Mouse (Mus musculus) neural tube, embryonic 11.5 days (tissue): ENCODE results near the gene Gcn1l1. TPM values are rescaled to one million over a fixed set of nuclear protein-coding genes. Genes with fewer than 3 reads are reported as not detected.

Source experiments
- ATAC-seq: fragments of 200-750 bp; cut with Nextera tagmentation; 2 replicates; pipeline ENCODE4 v1.8.0; 2017; ENCODE audit warnings: moderate number of reproducible peaks, mild to moderate bottlenecking, moderate TSS enrichment, moderate library complexity; ENCODE audit not compliant: insufficient read depth, low FRiP score, low TSS enrichment
- DNase-seq: peaks from one replicate; pipeline ENCODE4 v3.0.0-alpha.2; 2015; ENCODE audit warnings: low spot score
- H3K27ac ChIP-seq: fragments of 300-500 bp; sonication (generic); 2 replicates; pipeline ENCODE4 v1.5.1; 2014; ENCODE audit warnings: low read depth, mild to moderate bottlenecking, low read length
- H3K27me3 ChIP-seq: fragments of 300-500 bp; sonication (generic); 2 replicates; pipeline ENCODE4 v1.6.1; 2014; ENCODE audit warnings: mild to moderate bottlenecking, low read length, mixed read lengths; ENCODE audit not compliant: control insufficient read depth, insufficient read depth
- H3K36me3 ChIP-seq: fragments of 300-500 bp; sonication (generic); 2 replicates; pipeline ENCODE4 v1.6.1; 2014; ENCODE audit warnings: mild to moderate bottlenecking, low read length, moderate library complexity, mixed read lengths; ENCODE audit not compliant: control insufficient read depth, insufficient read depth
- H3K4me1 ChIP-seq: fragments of 300-500 bp; sonication (generic); 2 replicates; pipeline ENCODE4 v1.6.1; 2014; ENCODE audit warnings: low read length, mixed read lengths; ENCODE audit not compliant: control insufficient read depth, insufficient read depth
- H3K4me2 ChIP-seq: fragments of 300-500 bp; sonication (generic); 2 replicates; pipeline ENCODE4 v1.6.1; 2014; ENCODE audit warnings: low read depth, mild to moderate bottlenecking, moderate library complexity
- H3K4me3 ChIP-seq: fragments of 300-500 bp; sonication (generic); 2 replicates; pipeline ENCODE4 v1.5.1; 2014; ENCODE audit warnings: low read depth, low read length
- H3K9ac ChIP-seq: fragments of 300-500 bp; sonication (generic); 2 replicates; pipeline ENCODE4 v1.6.1; 2014; ENCODE audit warnings: mild to moderate bottlenecking, low read length
- H3K9me3 ChIP-seq: fragments of 300-500 bp; sonication (generic); 2 replicates; pipeline ENCODE4 v1.6.1; 2016; ENCODE audit warnings: low read length; ENCODE audit not compliant: control insufficient read depth
- WGBS: fragments of 180-500 bp; shearing (Covaris S2); extraction: QIAGEN DNeasy Blood & Tissue Kit; methylation state at CpG from one replicate; pipeline ENCODE4 v1.1.7; 2014; 5-methylcytosine and 5-hydroxymethylcytosine counted together
- polyA plus RNA-seq: library from polyadenylated mRNA; unstranded; fragments of >200 nt; fragmentation: Nextera tagmentation; extraction: Ambion mirVana; gene quantifications from 2 replicates; pipeline ENCODE4 v1.2.1, GENCODE M21; 2014

The Gcn1l1 gene
- polyA plus RNA-seq, 1 experiment from 2014 or later, result 38.6 TPM

DNA sequence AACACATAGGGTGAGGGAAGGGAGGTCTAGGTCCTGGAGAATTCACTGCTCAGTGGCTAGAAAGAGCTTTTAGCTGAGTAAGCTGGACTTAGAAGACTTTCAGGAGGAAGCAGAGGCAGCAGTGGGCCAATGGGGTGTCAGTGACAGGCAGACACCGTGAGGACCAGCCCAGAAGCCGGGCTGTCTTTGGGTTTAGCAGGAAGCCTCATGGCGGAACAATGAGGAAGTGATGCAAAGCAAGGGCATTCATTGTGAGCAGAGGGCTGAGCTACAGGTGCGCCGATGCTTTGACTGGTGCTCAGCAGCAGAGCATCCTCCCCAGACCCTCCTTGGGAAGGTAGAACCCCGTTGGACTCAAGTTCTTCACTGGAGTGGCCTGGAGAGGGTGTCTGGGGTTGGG, 70.5 kb downstream of the Gcn1l1 start:
- Histone ChIP-seq H3K36me3 (peaks cover 5% of the 10 kb centered on the region), H3K27ac (no peak overlapping the region), H3K4me1 (peaks cover 13% of the 10 kb centered on the region), H3K4me2 (no peak overlapping the region), H3K9ac (no peak overlapping the region), H3K9me3 (no peaks in the 10 kb centered on the region), H3K4me3 (no peak overlapping the region), H3K27me3 (no peaks in the 10 kb centered on the region)
- no peak for ATAC-seq
- WGBS, result 86% methylated on average over 6 of the region's 6 CpGs
- DNase-seq, result no peak

GRCm38 (mm10) chr5:115644192-115644591, 79.1 kb downstream of the Gcn1l1 start:
- Histone ChIP-seq H3K27ac (no peak overlapping the region), H3K27me3 (no peaks in the 10 kb centered on the region), H3K4me1 (no peaks in the 10 kb centered on the region), H3K36me3 (peaks cover 22% of the 10 kb centered on the region), H3K4me3 (no peak overlapping the region), H3K9me3 (no peaks in the 10 kb centered on the region), H3K4me2 (no peak overlapping the region), H3K9ac (no peak overlapping the region)
- ATAC-seq (no peak), DNase-seq (no peak)
- 91% methylated on average over 9 of the region's 9 CpGs for WGBS

DNA sequence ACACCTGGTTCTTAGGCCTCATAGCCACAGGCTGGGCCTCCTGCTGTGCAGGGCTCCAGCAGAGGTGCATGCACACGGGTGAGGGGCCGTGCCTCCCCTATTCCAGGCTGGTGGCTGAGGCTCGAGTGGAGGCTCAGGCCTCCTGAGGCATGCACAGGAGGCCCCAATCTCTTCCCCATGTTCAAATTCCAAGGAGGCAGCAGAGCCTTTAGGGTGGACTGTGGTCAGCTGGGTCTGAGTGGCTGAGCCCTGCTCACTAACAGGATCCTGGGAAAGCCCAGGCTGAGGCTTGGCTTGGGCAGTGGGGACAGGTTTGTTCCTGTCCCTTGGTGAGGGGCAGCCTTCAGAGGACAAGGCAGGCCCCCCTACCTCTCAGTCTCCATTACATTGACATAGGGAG, 83.8 kb downstream of the Gcn1l1 start:
- peaks cover 11% of the 10 kb centered on the region for H3K36me3 ChIP-seq
- 72% methylated on average over 3 of the region's 3 CpGs for WGBS
- no peak overlapping the region for H3K9ac ChIP-seq
- H3K4me3 ChIP-seq, result no peak overlapping the region
- no peak overlapping the region for H3K4me2 ChIP-seq
- H3K9me3 ChIP-seq, result no peaks in the 10 kb centered on the region
- no peaks in the 10 kb centered on the region for H3K27me3 ChIP-seq
- no peak overlapping the region for H3K27ac ChIP-seq
- DNase-seq (no peak), ATAC-seq (no peak)
- H3K4me1 ChIP-seq, result peaks cover 5% of the 10 kb centered on the region; the same call in 1 of the 2 replicates

DNA sequence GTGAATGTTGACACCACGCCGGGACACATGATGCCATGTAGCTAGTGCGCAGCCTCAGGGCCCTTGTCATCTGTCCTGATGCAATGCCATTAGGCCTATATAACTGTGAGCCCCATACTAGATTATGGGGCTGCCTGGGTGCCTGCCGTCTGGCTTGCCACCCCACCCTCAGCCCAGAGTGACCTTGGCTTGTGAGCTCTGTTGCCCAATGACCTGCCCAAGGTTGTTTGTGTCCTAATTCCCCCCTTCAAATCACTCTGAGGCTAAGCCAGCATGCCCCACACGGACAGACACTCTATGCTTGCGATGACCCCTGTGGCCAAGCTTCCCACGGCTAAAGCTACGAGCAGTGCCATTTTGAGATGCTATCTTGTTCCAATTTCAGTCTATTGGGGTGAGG, 84.6 kb downstream of the Gcn1l1 start:
- ATAC-seq, result no peak
- no peak overlapping the region for H3K9ac ChIP-seq
- no peak for DNase-seq
- WGBS, result 90% methylated on average over 8 of the region's 8 CpGs
- no peaks in the 10 kb centered on the region for H3K9me3 ChIP-seq
- H3K27ac ChIP-seq, result no peak overlapping the region
- no peak overlapping the region for H3K4me2 ChIP-seq
- peaks cover 6% of the 10 kb centered on the region; the same call in 1 of the 2 replicates for H3K36me3 ChIP-seq
- H3K4me1 ChIP-seq, result peaks cover 5% of the 10 kb centered on the region; the same call in 1 of the 2 replicates
- no peak overlapping the region for H3K4me3 ChIP-seq
- H3K27me3 ChIP-seq, result no peaks in the 10 kb centered on the region

DNA sequence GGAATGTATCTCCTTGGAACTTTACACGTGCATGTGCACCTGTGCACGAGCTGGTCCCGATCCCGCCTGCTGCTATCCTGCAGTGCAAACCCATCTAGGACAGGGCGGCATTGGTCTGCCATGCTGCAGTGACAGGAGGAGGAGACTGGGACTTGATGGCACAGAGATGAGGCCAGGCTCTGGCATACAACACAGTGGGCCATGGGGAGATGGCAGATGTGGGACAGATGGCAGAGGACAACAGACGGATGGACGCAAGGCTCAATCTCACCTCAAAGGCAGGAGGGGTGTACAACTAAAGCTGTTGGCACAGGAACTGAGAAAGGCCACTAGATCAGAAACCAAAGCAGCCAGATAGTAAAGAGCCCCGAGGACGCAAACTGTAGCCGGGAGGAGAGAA, 85.8 kb downstream of the Gcn1l1 start:
- WGBS, result 89% methylated on average over 10 of the region's 10 CpGs
- Histone ChIP-seq H3K4me1 (peaks cover 5% of the 10 kb centered on the region; the same call in 1 of the 2 replicates), H3K27me3 (no peaks in the 10 kb centered on the region), H3K27ac (no peak overlapping the region), H3K4me3 (no peak overlapping the region), H3K36me3 (peaks cover 2% of the 10 kb centered on the region; the same call in 1 of the 2 replicates), H3K9me3 (no peaks in the 10 kb centered on the region), H3K4me2 (no peak overlapping the region), H3K9ac (no peak overlapping the region)
- no peak for DNase-seq
- ATAC-seq, result no peak

DNA sequence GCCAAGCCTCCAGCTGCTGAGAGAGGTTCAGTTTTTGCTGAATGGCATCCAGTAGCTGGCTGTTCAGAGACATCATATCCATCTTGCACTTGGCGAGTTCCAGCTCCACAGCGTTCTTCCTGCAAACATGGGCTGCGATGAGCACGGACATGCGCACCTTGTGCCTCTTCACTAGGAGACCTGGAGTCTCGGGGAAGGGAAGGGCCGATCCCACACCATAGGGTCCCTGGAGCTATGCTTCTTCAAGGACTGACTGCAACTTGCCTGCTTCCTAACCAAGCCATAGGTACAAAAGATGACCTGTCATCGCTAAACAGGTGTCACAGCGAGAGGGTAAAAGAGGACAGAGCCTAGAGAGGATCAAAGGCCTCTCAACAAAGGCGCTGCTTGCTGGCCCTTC, 86.8 kb downstream of the Gcn1l1 start:
- Histone ChIP-seq H3K4me1 (peaks cover 5% of the 10 kb centered on the region; the same call in 1 of the 2 replicates), H3K9me3 (no peaks in the 10 kb centered on the region), H3K27me3 (no peaks in the 10 kb centered on the region), H3K27ac (no peak overlapping the region), H3K4me2 (no peak overlapping the region), H3K9ac (no peak overlapping the region; the same call in 1 of the 2 replicates), H3K36me3 (no peaks in the 10 kb centered on the region; the same call in 1 of the 2 replicates), H3K4me3 (no peak overlapping the region)
- WGBS, result 92% methylated on average over 10 of the region's 10 CpGs
- DNase-seq, result no peak
- no peak for ATAC-seq

- WGBS, result 5% methylated on average over 35 of the region's 35 CpGs
- peak; percentile 99 for DNase-seq
- 0 out of 2 replicates have a peak overlapping the region, but pooled peaks have one; percentile 39 for H3K27ac ChIP-seq
Measured at GRCm38 (mm10) chr5:115652681-115653575, 87.9 kb downstream of the Gcn1l1 start.

DNA sequence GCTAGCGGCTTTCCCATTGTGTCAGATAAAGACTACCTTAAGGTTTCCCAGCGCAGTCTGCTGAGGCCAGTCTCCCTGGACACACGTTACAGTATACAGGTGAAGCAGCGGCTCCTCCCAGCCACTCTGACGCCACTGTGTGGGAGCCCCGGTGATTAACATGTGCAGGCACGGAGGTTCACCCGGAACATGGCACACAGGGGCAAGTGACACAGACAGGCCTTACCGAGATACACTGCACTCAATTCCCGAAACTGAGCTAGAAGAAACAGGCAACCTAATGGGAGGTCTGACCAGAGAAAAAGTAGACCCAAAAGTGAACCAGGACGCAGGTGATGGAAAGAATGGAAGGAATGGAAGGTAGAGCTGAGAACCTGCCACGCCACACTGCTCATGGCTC, 88.7 kb downstream of the Gcn1l1 start:
- Histone ChIP-seq H3K36me3 (no peaks in the 10 kb centered on the region; the same call in 1 of the 2 replicates), H3K4me2 (no peak overlapping the region), H3K9ac (no peak overlapping the region), H3K27ac (no peak overlapping the region), H3K27me3 (no peaks in the 10 kb centered on the region), H3K9me3 (no peaks in the 10 kb centered on the region), H3K4me1 (peaks cover 5% of the 10 kb centered on the region; the same call in 1 of the 2 replicates), H3K4me3 (no peak overlapping the region)
- ATAC-seq, result no peak
- DNase-seq, result no peak
- 89% methylated on average over 12 of the region's 12 CpGs for WGBS

More at GRCm38 (mm10) chr5:115652681-115653575, 87.9 kb downstream of the Gcn1l1 start:
- no peaks in the 10 kb centered on the region for H3K9me3 ChIP-seq
- no peaks in the 10 kb centered on the region; the same call in 1 of the 2 replicates for H3K36me3 ChIP-seq
- peak overlapping the region; percentile 49 for H3K9ac ChIP-seq
- H3K27me3 ChIP-seq, result no peaks in the 10 kb centered on the region
- peak overlapping the region; percentile 60 for H3K4me2 ChIP-seq
- peak overlapping the region; percentile 34 for H3K4me3 ChIP-seq
- peak; percentile 100 for ATAC-seq
- H3K4me1 ChIP-seq, result peaks cover 5% of the 10 kb centered on the region; the same call in 1 of the 2 replicates
